Mouse (Mus musculus) cerebellum, adult 9-10 months (tissue): ENCODE data around the gene Mogs.

Experiments
- DNase-seq: peaks from one replicate; pipeline ENCODE4 v3.0.0; 2022

The Mogs gene

GRCm38 (mm10) chr6:83122961-83123360 lies 7.7 kb downstream of the Mogs start:
- peak; percentile 49 for DNase-seq

- DNase-seq = peak; percentile 90
Measured at GRCm38 (mm10) chr6:83124851-83125312, 9.6 kb downstream of the Mogs start.

DNA sequence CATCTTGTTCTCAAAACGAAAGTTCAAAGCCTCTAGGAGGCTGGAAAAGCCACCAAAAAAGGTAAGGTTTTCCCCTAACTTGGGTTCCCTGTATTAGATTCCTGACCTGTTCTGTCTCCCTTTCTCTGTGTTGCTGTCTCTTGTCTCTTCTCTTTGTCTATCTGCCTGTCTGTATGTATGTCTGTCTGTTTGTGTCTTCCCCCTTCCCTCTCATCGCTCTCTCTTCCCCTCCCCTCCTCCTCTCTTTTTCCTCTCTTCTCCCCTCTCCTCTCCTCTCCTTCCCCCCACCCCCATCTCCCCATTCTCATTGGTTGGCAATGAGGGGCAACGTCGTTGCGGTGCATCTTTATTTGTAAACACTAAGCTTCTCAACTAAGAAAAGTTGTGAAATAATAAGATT lies 10.0 kb downstream of the Mogs start, which contains the start of gene Ino80b:
Gene Ino80b, minus strand, starts transcription at position 101 of the 400 bp plus-strand sequence.
- DNase-seq = no peak

DNA sequence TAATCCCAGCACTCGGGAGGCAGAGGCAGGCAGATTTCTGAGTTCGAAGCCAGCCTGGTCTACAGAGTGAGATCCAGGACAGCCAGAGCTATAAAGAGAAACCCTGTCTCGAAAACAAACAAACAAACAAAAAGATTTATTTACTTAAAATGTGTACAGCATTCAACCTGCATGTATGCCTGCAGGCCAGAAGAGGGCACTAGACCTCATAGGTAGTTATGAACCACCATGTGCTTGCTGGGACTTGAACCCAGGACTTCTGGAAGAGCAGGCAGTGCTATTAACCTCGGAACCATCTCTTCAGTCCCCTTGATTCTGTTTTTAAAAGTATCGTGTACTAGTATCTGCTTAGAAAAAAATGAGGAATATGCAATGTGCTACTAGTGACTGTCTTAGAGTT lies 12.1 kb downstream of the Mogs start:
- no peak for DNase-seq

- DNase-seq = no peak
Measured at GRCm38 (mm10) chr6:83131469-83132034, 16.3 kb downstream of the Mogs start.

GRCm38 (mm10) chr6:83132176-83132919 lies 17.1 kb downstream of the Mogs start:
- DNase-seq = no peak

GRCm38 (mm10) chr6:83134226-83134625 lies 18.9 kb downstream of the Mogs start:
- no peak for DNase-seq

GRCm38 (mm10) chr6:83134951-83135513 lies 19.7 kb downstream of the Mogs start, which contains the start of gene Rtkn:
Gene Rtkn, plus strand, starts transcription at chr6:83135463.
- DNase-seq = no peak

DNA sequence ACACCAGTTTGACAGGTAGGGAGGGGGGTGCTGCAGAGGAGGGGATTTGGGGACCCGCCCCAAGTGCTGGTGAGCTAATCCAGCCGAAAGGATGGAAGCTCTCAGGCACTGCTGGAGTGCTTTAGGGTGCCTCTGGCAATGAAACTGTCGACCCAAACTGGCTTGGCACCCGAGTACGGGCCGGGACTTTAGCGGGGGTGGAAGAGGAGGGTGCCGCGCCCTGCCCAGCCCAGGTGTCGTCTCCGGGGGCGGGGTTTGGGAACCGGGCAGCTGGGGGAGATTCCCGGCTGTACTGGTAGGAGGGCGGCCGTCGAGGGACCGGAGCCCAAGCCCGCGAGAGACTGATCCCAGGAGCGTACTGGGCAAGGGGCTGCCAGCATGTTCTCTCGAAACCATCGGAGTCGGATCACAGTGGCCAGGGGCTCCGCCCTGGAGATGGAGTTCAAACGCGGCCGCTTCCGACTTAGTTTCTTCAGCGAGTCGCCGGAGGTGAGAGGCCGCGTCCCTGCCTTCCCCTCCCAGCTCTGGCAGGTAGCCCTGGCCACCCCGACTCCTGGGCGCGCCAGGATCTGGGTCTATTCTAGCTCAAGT lies 20.4 kb downstream of the Mogs start:
- no peak for DNase-seq

DNA sequence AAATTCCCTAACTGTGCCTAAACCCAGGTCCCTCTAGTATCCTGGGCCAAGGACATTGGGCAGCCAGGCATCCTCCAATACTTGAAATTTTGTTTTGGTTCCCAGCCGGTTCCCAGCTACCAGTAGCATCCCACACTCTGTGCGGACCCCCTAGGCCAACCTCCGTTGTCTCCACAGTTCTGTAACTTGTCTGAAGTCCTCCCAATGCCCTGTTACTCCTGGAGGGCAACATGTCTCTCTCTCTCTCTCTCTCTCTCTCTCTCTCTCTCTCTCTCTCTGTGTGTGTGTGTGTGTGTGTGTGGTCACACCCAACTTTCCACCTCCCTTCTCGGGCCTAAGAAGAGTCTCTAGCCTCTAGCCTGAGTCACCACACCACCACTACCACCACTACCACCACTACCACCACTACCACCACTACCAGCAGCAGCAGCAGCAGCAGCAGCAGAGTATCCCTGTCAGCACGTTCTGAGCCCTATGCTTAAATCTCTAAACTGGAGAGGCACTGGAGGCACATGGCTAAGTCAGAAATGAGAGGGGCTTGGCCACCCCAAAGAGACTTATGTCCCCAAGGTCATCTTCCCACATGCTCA lies 21.1 kb downstream of the Mogs start:
- DNase-seq = no peak

DNA sequence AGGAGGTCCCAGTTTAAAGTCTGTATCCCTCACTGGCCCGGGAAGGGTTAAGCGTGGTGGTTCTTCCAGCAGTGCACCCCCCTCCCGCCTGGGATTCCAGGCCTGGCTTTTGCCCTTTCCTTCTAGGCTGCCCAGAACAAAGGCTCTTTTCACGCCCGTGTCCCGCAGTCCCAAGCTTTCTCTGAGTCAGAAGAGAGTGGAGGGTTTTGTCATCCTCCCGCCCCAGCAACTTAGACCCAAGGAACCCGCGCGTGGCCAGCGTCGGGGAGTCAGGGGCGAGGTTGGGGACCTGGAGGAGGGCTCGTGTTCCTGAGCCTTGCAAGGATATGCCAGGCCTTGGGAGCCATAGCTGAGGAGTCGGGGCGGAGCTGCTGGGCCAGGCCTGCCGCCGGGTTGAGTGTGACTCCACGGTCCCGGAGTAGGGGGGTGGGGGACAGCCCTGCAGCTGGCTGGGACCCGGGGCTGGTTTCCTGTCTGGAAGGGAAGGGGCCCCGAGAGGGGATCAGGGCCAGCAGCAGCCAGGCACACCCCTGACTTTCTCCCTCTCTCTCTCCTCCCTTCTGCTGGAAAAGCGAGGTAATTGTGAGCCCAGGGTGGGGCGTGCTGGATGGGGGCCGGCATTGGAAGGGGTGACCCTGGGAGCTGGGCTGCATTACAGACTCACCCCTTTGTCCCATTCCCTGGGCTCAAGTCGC lies 21.7 kb downstream of the Mogs start:
- no peak for DNase-seq

DNA sequence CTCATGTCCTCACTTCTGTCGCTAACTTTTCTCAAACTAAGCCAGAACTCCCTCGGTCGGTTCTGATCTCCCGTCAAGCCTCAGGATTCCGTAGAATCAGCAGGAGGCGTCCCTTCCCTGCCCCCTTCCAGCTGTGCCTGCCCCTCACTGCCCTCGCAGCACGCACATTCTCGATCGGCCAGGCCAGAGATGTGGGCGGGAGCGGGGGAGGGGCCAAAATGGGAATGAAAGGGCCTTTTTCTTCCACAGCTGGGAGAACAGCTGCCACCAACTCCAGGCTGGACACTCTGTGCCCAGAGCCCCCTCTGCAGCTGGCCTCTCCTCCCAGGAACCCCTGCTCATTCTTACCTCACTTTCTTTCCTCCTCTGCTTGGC lies 22.3 kb downstream of the Mogs start:
- DNase-seq = no peak

DNA sequence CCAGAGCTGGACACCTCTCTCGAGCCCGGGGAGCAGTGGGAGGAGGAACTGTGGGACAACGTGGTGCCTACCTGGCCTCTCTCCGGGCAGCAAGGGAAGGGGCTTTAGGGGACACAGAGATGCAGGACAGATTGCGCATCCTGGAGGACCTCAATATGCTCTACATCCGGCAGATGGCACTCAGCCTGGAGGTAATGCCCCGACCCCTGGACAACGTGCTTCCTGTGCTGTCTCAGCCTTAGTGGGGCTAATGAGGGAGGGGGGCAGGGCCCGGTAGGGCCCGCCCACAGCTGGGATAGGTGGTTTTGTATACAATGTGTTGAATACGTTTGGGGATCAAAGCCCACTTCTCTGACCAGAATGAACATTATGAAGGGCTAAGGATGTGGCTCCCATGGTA lies 22.8 kb downstream of the Mogs start:
- no peak for DNase-seq

DNA sequence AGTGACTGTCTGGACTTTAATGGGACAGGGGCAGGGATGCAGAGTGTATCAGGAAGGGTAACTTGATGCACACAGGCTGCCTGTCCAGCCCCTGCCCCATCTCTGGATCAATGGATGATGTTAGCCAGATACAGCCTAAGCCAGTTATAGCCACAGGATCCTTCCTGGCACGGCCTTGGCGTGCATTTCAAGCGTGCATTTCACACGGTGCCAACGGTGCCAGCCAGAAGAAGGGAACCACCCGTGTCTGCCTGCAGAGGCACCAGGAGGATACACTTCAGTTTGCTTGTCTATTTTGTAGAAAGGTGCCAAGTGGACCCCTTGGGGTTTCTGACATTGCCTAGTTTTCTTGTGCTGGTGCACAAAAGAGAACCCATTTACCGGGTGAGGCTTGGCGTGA lies 24.7 kb downstream of the Mogs start:
- no peak for DNase-seq

DNA sequence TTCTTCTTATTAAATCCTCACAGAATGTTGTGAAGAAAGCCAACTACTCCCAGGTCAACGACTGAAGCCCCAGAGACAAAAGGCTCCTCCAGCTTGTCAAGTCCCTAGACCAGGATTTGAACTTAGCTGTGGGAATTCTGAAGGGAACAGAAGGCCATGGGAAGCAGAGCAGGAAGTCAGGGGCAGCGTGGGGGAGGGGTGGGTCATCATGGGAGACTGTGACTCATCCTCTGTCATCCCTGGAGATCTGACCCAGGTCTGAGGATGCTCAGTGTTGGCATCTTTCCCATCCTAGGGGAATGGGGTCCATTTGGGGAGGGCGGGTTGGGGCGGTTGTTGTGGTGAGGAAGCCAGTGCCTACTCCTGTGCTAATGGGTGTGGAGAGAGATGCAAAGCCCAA lies 26.3 kb downstream of the Mogs start:
- DNase-seq = no peak

- no peak for DNase-seq
Measured at GRCm38 (mm10) chr6:83142211-83142731, 27.0 kb downstream of the Mogs start.

DNA sequence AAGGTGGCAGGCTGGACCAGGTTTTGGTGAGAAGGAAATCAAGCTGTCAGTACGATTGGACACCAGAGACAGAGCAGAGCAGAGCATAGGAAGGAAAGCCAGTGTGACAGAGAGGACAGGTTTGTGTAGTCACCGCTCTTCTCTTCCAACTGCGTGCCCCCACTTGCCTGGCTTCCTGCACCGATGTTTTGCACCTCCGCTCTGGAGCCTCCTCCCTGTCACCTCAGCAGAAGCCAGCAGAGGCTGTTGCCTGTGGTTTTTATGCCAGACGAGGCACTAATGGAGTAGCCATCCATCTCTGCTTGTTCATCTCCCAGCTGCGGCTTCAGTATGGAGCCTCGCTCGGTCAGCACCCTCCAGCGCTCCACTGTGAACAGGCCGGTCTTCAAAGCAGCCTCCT lies 27.6 kb downstream of the Mogs start:
- no peak for DNase-seq

GRCm38 (mm10) chr6:83145209-83145608 lies 29.9 kb downstream of the Mogs start:
- DNase-seq = no peak

- no peak for DNase-seq
Measured at GRCm38 (mm10) chr6:83145805-83146204, 30.5 kb downstream of the Mogs start.

- no peak for DNase-seq
Measured at GRCm38 (mm10) chr6:83147280-83147679, 32.0 kb downstream of the Mogs start.

DNA sequence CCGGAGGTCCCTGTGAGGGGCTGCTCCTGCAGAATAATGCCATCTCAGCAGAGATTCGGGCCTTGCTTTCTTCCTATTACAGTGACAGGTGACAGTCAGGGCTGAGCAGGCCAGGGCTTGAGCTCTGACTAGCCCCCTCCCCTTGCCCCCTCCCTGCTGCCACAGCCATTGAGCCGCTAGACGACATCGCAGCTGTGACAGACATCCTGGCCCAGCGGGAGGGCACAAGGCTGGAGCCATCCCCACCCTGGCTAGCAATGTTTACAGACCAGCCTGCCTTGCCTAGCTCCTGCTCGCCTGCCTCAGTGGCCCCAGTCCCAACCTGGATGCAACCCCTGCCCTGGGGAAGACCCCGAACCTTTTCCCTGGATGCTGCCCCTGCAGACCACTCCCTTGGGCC lies 36.4 kb downstream of the Mogs start:
- DNase-seq = no peak

DNA sequence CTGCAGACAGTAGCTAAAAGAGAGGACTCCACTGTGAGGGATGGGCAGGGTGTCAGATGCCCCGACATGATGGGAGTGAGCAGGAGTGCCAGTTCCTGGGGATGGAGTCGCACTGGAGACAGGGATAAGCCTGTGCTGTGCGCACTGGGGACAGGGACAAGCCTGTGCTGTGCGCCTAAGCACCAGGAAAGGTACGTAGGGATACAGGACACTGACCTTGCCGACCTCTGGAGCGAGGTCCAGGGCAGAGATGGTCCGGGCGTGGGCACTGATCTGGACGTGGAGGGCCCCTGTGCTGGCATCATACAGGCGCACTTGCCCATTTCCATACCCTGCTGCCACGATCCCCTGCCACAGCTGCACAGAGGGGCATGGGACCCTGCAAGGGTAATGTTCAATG lies 37.7 kb downstream of the Mogs start:
- DNase-seq = no peak

DNA sequence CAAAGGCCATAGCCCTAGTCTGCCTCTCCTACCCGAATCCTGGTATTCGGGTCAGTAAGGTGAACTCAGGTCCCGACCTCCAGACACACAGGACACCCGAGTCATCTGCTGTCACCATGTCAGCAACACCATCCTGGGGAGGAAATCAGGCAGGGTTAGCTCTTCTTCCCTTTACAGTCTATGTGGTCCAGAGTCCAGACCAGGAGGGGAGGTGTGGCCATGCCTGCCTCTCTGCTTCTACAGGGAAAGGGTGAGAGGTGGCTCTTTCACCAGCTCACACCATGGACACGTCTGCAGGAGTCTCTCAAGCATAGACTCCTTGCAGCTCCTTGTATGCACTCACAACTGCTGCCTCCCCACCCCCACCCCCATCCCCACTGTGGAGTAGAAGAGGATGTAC lies 38.2 kb downstream of the Mogs start:
- no peak for DNase-seq
